In the genomic region with DNA sequence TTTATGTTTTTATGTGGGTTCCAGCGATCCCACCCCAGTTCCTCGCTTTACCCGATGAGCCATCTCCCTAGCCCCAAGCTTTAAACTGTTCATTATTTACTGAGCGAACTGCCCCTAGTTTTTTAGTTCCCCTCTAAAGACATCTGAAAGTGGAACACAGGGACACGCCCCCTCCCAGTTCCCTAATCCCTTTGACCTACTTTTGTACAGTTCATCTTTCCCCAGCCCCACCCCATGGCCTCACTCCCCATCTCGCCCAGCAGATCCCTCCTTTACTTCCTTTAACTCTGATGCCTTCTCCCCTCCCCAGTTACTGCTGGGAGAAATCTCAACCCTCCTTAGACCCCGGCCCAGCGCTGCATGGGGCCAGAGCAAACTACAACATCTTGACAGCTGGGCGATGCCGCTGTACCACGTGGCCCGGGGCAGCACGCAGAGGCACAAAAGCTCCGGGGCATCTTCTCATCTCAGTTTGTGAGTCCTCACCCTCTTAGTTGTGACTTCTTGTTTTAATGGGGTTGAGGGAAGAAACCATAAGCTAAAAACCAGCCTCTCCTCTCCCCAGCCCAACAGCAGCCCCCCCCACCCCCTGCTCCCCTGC, we compare ENCODE assay signal across 16 mouse cellular contexts. TPM values are rescaled to one million over a fixed set of nuclear protein-coding genes. Genes with fewer than 3 reads are reported as not detected.
DNase-seq lines count a peak whose midpoint lies in the region; ATAC-seq and TF ChIP-seq lines count a peak whose summit lies in the region.
"Had no signal": no experiment of that assay in that cellular context is flagged by ENCODE, and none has a peak within 500 bp of the region (broad histone marks: within the 10 kb centered on the region; RNA-seq: fewer than 3 reads in every experiment).

No protein-coding gene starts in this region.

- no peaks in the 10 kb centered on the region; the same call in 1 of the 2 replicates for H3K9me3 ChIP-seq in forebrain, embryonic 10.5 days
- H3K9me3 ChIP-seq in forebrain, postnatal 0 days (ENCODE audit: low read length), result no peaks in the 10 kb centered on the region
- H3K9me3 ChIP-seq in midbrain, embryonic 10.5 days (replicated peaks), result no peaks in the 10 kb centered on the region
- no peaks in the 10 kb centered on the region for H3K9me3 ChIP-seq in midbrain, postnatal 0 days (ENCODE audit: low read length)
- H3K9me3 ChIP-seq in liver, postnatal 0 days (ENCODE audit: low read length), result no peaks in the 10 kb centered on the region
- H3K9me3 ChIP-seq in neural tube, embryonic 15.5 days (replicated peaks), result 0 out of 2 replicates have a peak, but pooled peaks cover 3% of the 10 kb centered on the region
- H3K9me3 ChIP-seq: G1E; liver, embryonic 13.5 days had no signal

- peaks cover 21% of the 10 kb centered on the region for H3K4me1 ChIP-seq in forebrain, embryonic 10.5 days
- H3K4me1 ChIP-seq in forebrain, postnatal 0 days (ENCODE audit: insufficient read depth), result no peaks in the 10 kb centered on the region
- peaks cover 30% of the 10 kb centered on the region for H3K4me1 ChIP-seq in midbrain, embryonic 10.5 days
- H3K4me1 ChIP-seq in midbrain, postnatal 0 days (ENCODE audit: insufficient read depth, low read length), result 0 out of 2 replicates have a peak, but pooled peaks cover 2% of the 10 kb centered on the region
- peaks cover 20% of the 10 kb centered on the region for H3K4me1 ChIP-seq in liver, postnatal 0 days (ENCODE audit: insufficient read depth)
- peaks cover 8% of the 10 kb centered on the region for H3K4me1 ChIP-seq in neural tube, embryonic 15.5 days

- no peak for DNase-seq in forebrain, embryonic 10.5 days (ENCODE audit: extremely low spot score, low spot score)
- no peak for DNase-seq in forebrain, postnatal 0 days
- DNase-seq in midbrain, embryonic 10.5 days (ENCODE audit: low spot score), result no peak
- no peak for DNase-seq in midbrain, postnatal 0 days (ENCODE audit: low spot score)
- DNase-seq in liver, postnatal 0 days, result peak; percentile 38
- peak; percentile 58 for DNase-seq in splenic B cell, adult 2 months (ENCODE audit: low read depth, low spot score)
- DNase-seq in embryo, embryonic 11 days, result no peak
- DNase-seq: cerebellum, postnatal 25 days; liver, embryonic 13.5 days had no signal

- no peak for ATAC-seq in forebrain, postnatal 0 days
- ATAC-seq in midbrain, postnatal 0 days (ENCODE audit: low FRiP score), result no peak
- ATAC-seq in liver, postnatal 0 days, result peak; percentile 32; the same call in 1 of the 2 replicates
- no peak for ATAC-seq in neural tube, embryonic 15.5 days (ENCODE audit: low FRiP score)
- ATAC-seq: inflammation-experienced regulatory T-cells, adult 6 months; midbrain, embryonic 16.5 days had no signal

- 53% methylated on average over 14 of the region's 14 CpGs for WGBS in forebrain, embryonic 10.5 days
- 42% methylated on average over 14 of the region's 14 CpGs for WGBS in forebrain, postnatal 0 days
- 49% methylated on average over 14 of the region's 14 CpGs for WGBS in midbrain, embryonic 10.5 days
- 42% methylated on average over 14 of the region's 14 CpGs for WGBS in midbrain, postnatal 0 days
- WGBS in liver, postnatal 0 days (ENCODE audit: insufficient replicate concordance), result 32% methylated on average over 14 of the region's 14 CpGs
- 48% methylated on average over 14 of the region's 14 CpGs for WGBS in neural tube, embryonic 15.5 days

- TF ChIP-seq CTCF in forebrain, postnatal 0 days (IDR thresholded peaks at IDR 0.05; ENCODE audit: low read depth), result no peak
- no peak for TF ChIP-seq CTCF in midbrain, postnatal 0 days (IDR thresholded peaks at IDR 0.05)
- no peak for TF ChIP-seq CTCF in liver, postnatal 0 days (IDR thresholded peaks at IDR 0.05; ENCODE audit: low read depth)

- peak overlapping the region; percentile 2; the same call in 1 of the 2 replicates for H3K4me3 ChIP-seq in forebrain, embryonic 10.5 days
- H3K4me3 ChIP-seq in forebrain, postnatal 0 days (ENCODE audit: low read depth, low read length), result no peak overlapping the region
- peak overlapping the region; percentile 18; the same call in 1 of the 2 replicates for H3K4me3 ChIP-seq in midbrain, embryonic 10.5 days
- no peak overlapping the region for H3K4me3 ChIP-seq in midbrain, postnatal 0 days (ENCODE audit: low read depth, low read length)
- H3K4me3 ChIP-seq in liver, postnatal 0 days (ENCODE audit: low read depth, low read length), result no peak overlapping the region
- H3K4me3 ChIP-seq in neural tube, embryonic 15.5 days (replicated peaks), result no peak overlapping the region
- H3K4me3 ChIP-seq: erythroblast, embryonic 14.5 days; liver, embryonic 13.5 days had no signal

- TF ChIP-seq EP300 in liver, postnatal 0 days (IDR thresholded peaks at IDR 0.05; ENCODE audit: low read depth), result no peak

- H3K9ac ChIP-seq in forebrain, postnatal 0 days, result no peak overlapping the region
- H3K9ac ChIP-seq in midbrain, postnatal 0 days (replicated peaks; ENCODE audit: low read length, poor library complexity, severe bottlenecking), result no peak overlapping the region
- H3K9ac ChIP-seq in liver, postnatal 0 days (replicated peaks), result no peak overlapping the region
- no peak overlapping the region for H3K9ac ChIP-seq in neural tube, embryonic 15.5 days (replicated peaks)
- H3K9ac ChIP-seq: liver, embryonic 13.5 days had no signal

- H3K27ac ChIP-seq in forebrain, embryonic 10.5 days, result no peak overlapping the region
- H3K27ac ChIP-seq in forebrain, postnatal 0 days (ENCODE audit: low read depth, low read length), result no peak overlapping the region
- no peak overlapping the region for H3K27ac ChIP-seq in midbrain, embryonic 10.5 days (replicated peaks)
- no peak overlapping the region for H3K27ac ChIP-seq in midbrain, postnatal 0 days (ENCODE audit: low read depth, low read length)
- peak overlapping the region; percentile 48; the same call in 1 of the 2 replicates for H3K27ac ChIP-seq in liver, postnatal 0 days (ENCODE audit: low read depth)
- H3K27ac ChIP-seq in neural tube, embryonic 15.5 days (replicated peaks), result no peak overlapping the region
- H3K27ac ChIP-seq: liver, embryonic 13.5 days had no signal

- no peak overlapping the region for H3K4me2 ChIP-seq in forebrain, postnatal 0 days (ENCODE audit: low read depth)
- H3K4me2 ChIP-seq in midbrain, postnatal 0 days (ENCODE audit: low read depth, low read length, poor library complexity, severe bottlenecking), result no peak overlapping the region
- 0 out of 2 replicates have a peak overlapping the region, but pooled peaks have one; percentile 26 for H3K4me2 ChIP-seq in liver, postnatal 0 days (ENCODE audit: low read depth, low read length)
- no peak overlapping the region for H3K4me2 ChIP-seq in neural tube, embryonic 15.5 days
- H3K4me2 ChIP-seq: liver, embryonic 13.5 days had no signal

- no peaks in the 10 kb centered on the region for H3K36me3 ChIP-seq in forebrain, embryonic 10.5 days (replicated peaks)
- no peaks in the 10 kb centered on the region for H3K36me3 ChIP-seq in forebrain, postnatal 0 days (ENCODE audit: insufficient read depth)
- H3K36me3 ChIP-seq in midbrain, embryonic 10.5 days, result no peaks in the 10 kb centered on the region
- no peaks in the 10 kb centered on the region for H3K36me3 ChIP-seq in midbrain, postnatal 0 days (ENCODE audit: insufficient read depth, low read length)
- H3K36me3 ChIP-seq in liver, postnatal 0 days (replicated peaks; ENCODE audit: insufficient read depth, low read length), result no peaks in the 10 kb centered on the region
- no peaks in the 10 kb centered on the region for H3K36me3 ChIP-seq in splenic B cell, adult 2 months (ENCODE audit: control insufficient read depth, insufficient read depth, low read length, poor library complexity, severe bottlenecking)
- no peaks in the 10 kb centered on the region for H3K36me3 ChIP-seq in neural tube, embryonic 15.5 days
- H3K36me3 ChIP-seq: G1E; liver, embryonic 13.5 days had no signal

- peaks cover 24% of the 10 kb centered on the region for H3K27me3 ChIP-seq in forebrain, embryonic 10.5 days (ENCODE audit: poor library complexity, severe bottlenecking)
- H3K27me3 ChIP-seq in forebrain, postnatal 0 days (ENCODE audit: insufficient read depth, low read length), result no peaks in the 10 kb centered on the region
- H3K27me3 ChIP-seq in midbrain, embryonic 10.5 days (ENCODE audit: low read depth, poor library complexity, severe bottlenecking), result peaks cover 70% of the 10 kb centered on the region
- no peaks in the 10 kb centered on the region for H3K27me3 ChIP-seq in midbrain, postnatal 0 days (ENCODE audit: insufficient read depth, low read length)
- no peaks in the 10 kb centered on the region for H3K27me3 ChIP-seq in liver, postnatal 0 days (ENCODE audit: insufficient read depth, low read length)
- H3K27me3 ChIP-seq in splenic B cell, adult 2 months (ENCODE audit: control insufficient read depth, insufficient read depth, low read length, poor library complexity, severe bottlenecking), result no peaks in the 10 kb centered on the region
- 0 out of 2 replicates have a peak, but pooled peaks cover 4% of the 10 kb centered on the region for H3K27me3 ChIP-seq in neural tube, embryonic 15.5 days (replicated peaks)
- H3K27me3 ChIP-seq: liver, embryonic 13.5 days had no signal

RNA-seq across cellular contexts. Expression of a gene that starts 6.4 kb away (rescaled TPM):
- 83.7 and 86.4 TPM in 2 replicates for polyA plus RNA-seq in forebrain, embryonic 10.5 days (2016; fragmentation: Nextera tagmentation; extraction: Ambion mirVana)
- 78.8 and 80.9 TPM in 2 replicates for total RNA-seq in forebrain, postnatal 0 days (2014; rRNA removed)
- polyA plus RNA-seq in forebrain, postnatal 0 days (2015; fragmentation: Nextera tagmentation; extraction: Ambion mirVana), result 68.6 and 84.5 TPM in 2 replicates
- polyA plus RNA-seq in midbrain, embryonic 10.5 days (2016; fragmentation: Nextera tagmentation; extraction: Ambion mirVana), result 81.7 and 90.0 TPM in 2 replicates
- total RNA-seq in midbrain, postnatal 0 days (2014; rRNA removed), result 98.6 and 99.4 TPM in 2 replicates
- polyA plus RNA-seq in midbrain, postnatal 0 days (2015; fragmentation: Nextera tagmentation; extraction: Ambion mirVana), result 77.2 and 80.2 TPM in 2 replicates
- 11.0 and 12.3 TPM in 2 replicates for polyA plus RNA-seq in liver, postnatal 0 days (2015; fragmentation: Nextera tagmentation; extraction: Ambion mirVana)
- 85.1 and 89.1 TPM in 2 replicates for polyA plus RNA-seq in neural tube, embryonic 15.5 days (2015; fragmentation: Nextera tagmentation; extraction: Ambion mirVana)

RNA-seq across cellular contexts. Expression of a gene that starts 35.8 kb away (rescaled TPM):
- polyA plus RNA-seq in forebrain, embryonic 10.5 days (2016; fragmentation: Nextera tagmentation; extraction: Ambion mirVana), result 4.7 and 4.9 TPM in 2 replicates
- 3.2 and 14.4 TPM in 2 replicates for total RNA-seq in forebrain, postnatal 0 days (2014; rRNA removed)
- 2.1 and 3.3 TPM in 2 replicates for polyA plus RNA-seq in forebrain, postnatal 0 days (2015; fragmentation: Nextera tagmentation; extraction: Ambion mirVana)
- 6.0 and 7.2 TPM in 2 replicates for polyA plus RNA-seq in midbrain, embryonic 10.5 days (2016; fragmentation: Nextera tagmentation; extraction: Ambion mirVana)
- total RNA-seq in midbrain, postnatal 0 days (2014; rRNA removed), result 4.8 and 10.2 TPM in 2 replicates
- polyA plus RNA-seq in midbrain, postnatal 0 days (2015; fragmentation: Nextera tagmentation; extraction: Ambion mirVana), result 3.8 and 4.3 TPM in 2 replicates
- polyA plus RNA-seq in liver, postnatal 0 days (2015; fragmentation: Nextera tagmentation; extraction: Ambion mirVana), result not detected in 2 replicates
- 3.8 and 4.7 TPM in 2 replicates for polyA plus RNA-seq in neural tube, embryonic 15.5 days (2015; fragmentation: Nextera tagmentation; extraction: Ambion mirVana)
- total RNA-seq: left cerebral cortex, adult 18-20 months had no signal
- polyA plus RNA-seq: erythroblast, embryonic 14.5 days; G1E; heart, postnatal 0 days; inflammation-experienced regulatory T-cells, adult 6 months had no signal

RNA-seq across cellular contexts. Expression of a gene that starts 45.0 kb away (rescaled TPM):
- polyA plus RNA-seq in forebrain, embryonic 10.5 days (2016; fragmentation: Nextera tagmentation; extraction: Ambion mirVana), result 74.9 and 75.4 TPM in 2 replicates
- 66.9 and 85.8 TPM in 2 replicates for total RNA-seq in forebrain, postnatal 0 days (2014; rRNA removed)
- polyA plus RNA-seq in forebrain, postnatal 0 days (2015; fragmentation: Nextera tagmentation; extraction: Ambion mirVana), result 62.7 and 65.8 TPM in 2 replicates
- 72.8 and 73.0 TPM in 2 replicates for polyA plus RNA-seq in midbrain, embryonic 10.5 days (2016; fragmentation: Nextera tagmentation; extraction: Ambion mirVana)
- total RNA-seq in midbrain, postnatal 0 days (2014; rRNA removed), result 89.6 and 98.9 TPM in 2 replicates
- polyA plus RNA-seq in midbrain, postnatal 0 days (2015; fragmentation: Nextera tagmentation; extraction: Ambion mirVana), result 68.7 and 69.3 TPM in 2 replicates
- 29.3 and 30.5 TPM in 2 replicates for polyA plus RNA-seq in liver, postnatal 0 days (2015; fragmentation: Nextera tagmentation; extraction: Ambion mirVana)
- polyA plus RNA-seq in neural tube, embryonic 15.5 days (2015; fragmentation: Nextera tagmentation; extraction: Ambion mirVana), result 65.6 and 68.3 TPM in 2 replicates

RNA-seq across cellular contexts. Expression of a gene that starts 55.3 kb away (rescaled TPM):
- 20.3 and 21.1 TPM in 2 replicates for polyA plus RNA-seq in forebrain, embryonic 10.5 days (2016; fragmentation: Nextera tagmentation; extraction: Ambion mirVana)
- 16.7 and 22.4 TPM in 2 replicates for total RNA-seq in forebrain, postnatal 0 days (2014; rRNA removed)
- 2.8 and 4.6 TPM in 2 replicates for polyA plus RNA-seq in forebrain, postnatal 0 days (2015; fragmentation: Nextera tagmentation; extraction: Ambion mirVana)
- polyA plus RNA-seq in midbrain, embryonic 10.5 days (2016; fragmentation: Nextera tagmentation; extraction: Ambion mirVana), result 19.9 and 23.1 TPM in 2 replicates
- 15.1 and 18.2 TPM in 2 replicates for total RNA-seq in midbrain, postnatal 0 days (2014; rRNA removed)
- 4.2 TPM in 2 replicates for polyA plus RNA-seq in midbrain, postnatal 0 days (2015; fragmentation: Nextera tagmentation; extraction: Ambion mirVana)
- 1.2 and 1.5 TPM in 2 replicates for polyA plus RNA-seq in liver, postnatal 0 days (2015; fragmentation: Nextera tagmentation; extraction: Ambion mirVana)
- polyA plus RNA-seq in neural tube, embryonic 15.5 days (2015; fragmentation: Nextera tagmentation; extraction: Ambion mirVana), result 7.2 and 7.4 TPM in 2 replicates
- polyA plus RNA-seq: erythroblast, embryonic 14.5 days; G1E; inflammation-experienced regulatory T-cells, adult 6 months had no signal

Comparison
In these comparisons a context has a peak if more than half of its experiments do, and no peak if none do; other contexts are left out.
1. H3K4me3 ChIP-seq: peak in forebrain, embryonic 10.5 days (single experiment) and midbrain, embryonic 10.5 days (single experiment); none in forebrain, postnatal 0 days (single experiment), midbrain, postnatal 0 days (single experiment), liver, postnatal 0 days (single experiment) and neural tube, embryonic 15.5 days (single experiment).
2. DNase-seq: peak in liver, postnatal 0 days (single experiment) and splenic B cell, adult 2 months (single experiment); none in forebrain, embryonic 10.5 days (single experiment), forebrain, postnatal 0 days (single experiment), midbrain, embryonic 10.5 days (single experiment), midbrain, postnatal 0 days (single experiment) and embryo, embryonic 11 days (single experiment).